Mouse (Mus musculus): ENCODE data around the gene Trmt5. TPM values are rescaled to one million over a fixed set of nuclear protein-coding genes. Genes with fewer than 3 reads are reported as not detected.

Gene Trmt5
- polyA plus RNA-seq, 1 experiment, result 2.3 TPM

GRCm38 (mm10) chr12:73325617-73326016 is 39.1 kb upstream of the Trmt5 start:
- WGBS, result 30% methylated on average over 4 of the region's 4 CpGs
- Histone ChIP-seq H3K4me3 (ENCODE audit: extremely low read depth, insufficient read depth, insufficient read length) (no peak overlapping the region), H3K36me3 (ENCODE audit: control insufficient read depth, insufficient read depth, low read length) (no peaks in the 10 kb centered on the region), H3K27me3 (ENCODE audit: control insufficient read depth, insufficient read depth, low read length) (no peaks in the 10 kb centered on the region), H3K27ac (ENCODE audit: insufficient read depth, low read length) (no peak overlapping the region), H3K4me1 (ENCODE audit: control insufficient read depth, insufficient read depth, insufficient read length) (no peaks in the 10 kb centered on the region)
- no peak for DNase-seq (ENCODE audit: low read depth in 1 of 2, low spot score in 2 of 2)
- TF ChIP-seq POLR2A (IDR thresholded peaks at IDR 0.05; ENCODE audit: low read depth, low read length) (no peak), CTCF (IDR thresholded peaks at IDR 0.05; ENCODE audit: extremely low read depth, insufficient read depth, insufficient read length, insufficient replicate concordance) (no peak)

DNA sequence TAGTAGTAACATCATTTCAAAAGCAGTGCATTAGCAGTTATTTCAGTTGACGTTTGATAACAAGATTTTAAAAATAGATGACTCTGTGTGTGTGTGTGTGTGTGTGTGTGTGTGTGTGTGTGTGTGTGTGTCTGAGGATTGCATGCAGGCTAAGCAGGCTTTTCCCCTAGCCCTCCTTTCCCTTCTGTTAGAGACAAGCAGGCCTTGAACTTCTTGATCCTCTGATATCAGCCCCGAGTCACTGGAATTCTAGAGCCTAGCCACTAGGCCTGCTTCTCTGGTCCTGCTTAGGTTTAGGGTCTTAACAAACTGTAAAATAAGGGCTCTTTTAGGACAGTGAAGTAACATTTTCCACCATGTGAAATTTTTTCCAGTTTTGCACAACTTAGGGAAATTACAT is 38.7 kb upstream of the Trmt5 start:
- 61% methylated on average over 2 of the region's 2 CpGs for WGBS
- Histone ChIP-seq H3K27ac (ENCODE audit: insufficient read depth, low read length) (no peak overlapping the region), H3K4me1 (ENCODE audit: control insufficient read depth, insufficient read depth, insufficient read length) (no peaks in the 10 kb centered on the region), H3K4me3 (ENCODE audit: extremely low read depth, insufficient read depth, insufficient read length) (no peak overlapping the region), H3K27me3 (ENCODE audit: control insufficient read depth, insufficient read depth, low read length) (no peaks in the 10 kb centered on the region), H3K36me3 (ENCODE audit: control insufficient read depth, insufficient read depth, low read length) (no peaks in the 10 kb centered on the region)
- TF ChIP-seq POLR2A (IDR thresholded peaks at IDR 0.05; ENCODE audit: low read depth, low read length) (no peak), CTCF (IDR thresholded peaks at IDR 0.05; ENCODE audit: extremely low read depth, insufficient read depth, insufficient read length, insufficient replicate concordance) (no peak)
- DNase-seq (ENCODE audit: low read depth in 1 of 2, low spot score in 2 of 2), result no peak

- Histone ChIP-seq H3K36me3 (ENCODE audit: control insufficient read depth, insufficient read depth, low read length) (no peaks in the 10 kb centered on the region), H3K4me1 (ENCODE audit: control insufficient read depth, insufficient read depth, insufficient read length) (no peaks in the 10 kb centered on the region), H3K4me3 (ENCODE audit: extremely low read depth, insufficient read depth, insufficient read length) (no peak overlapping the region), H3K27me3 (ENCODE audit: control insufficient read depth, insufficient read depth, low read length) (no peaks in the 10 kb centered on the region), H3K27ac (ENCODE audit: insufficient read depth, low read length) (no peak overlapping the region)
- WGBS, result 80% methylated on average over 1 of the region's 1 CpGs
- no peak for DNase-seq (ENCODE audit: low read depth in 1 of 2, low spot score in 2 of 2)
- no peak for TF ChIP-seq POLR2A (IDR thresholded peaks at IDR 0.05; ENCODE audit: low read depth, low read length)
- no peak for TF ChIP-seq CTCF (IDR thresholded peaks at IDR 0.05; ENCODE audit: extremely low read depth, insufficient read depth, insufficient read length, insufficient replicate concordance)
Observed at GRCm38 (mm10) chr12:73324742-73325141, 38.2 kb upstream of the Trmt5 start.

DNA sequence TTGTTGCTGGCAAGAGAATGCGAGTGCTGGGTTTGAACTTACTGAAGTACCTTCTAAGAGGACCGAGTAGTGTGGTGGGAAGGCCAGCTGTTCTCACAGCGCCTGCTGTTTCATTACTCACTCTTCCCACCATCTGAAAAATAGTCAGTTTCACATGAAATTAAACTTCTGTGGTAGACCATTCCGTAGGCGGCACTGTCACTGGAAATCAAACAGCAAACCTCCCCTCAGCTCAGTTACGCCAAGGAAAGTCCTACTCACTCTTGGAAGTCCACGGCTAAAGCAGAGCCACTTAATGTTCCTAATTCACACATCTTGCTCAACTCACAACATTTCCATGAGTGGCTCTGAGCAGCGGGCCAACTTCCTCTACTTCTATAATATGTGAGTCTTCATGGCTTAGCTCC is 37.7 kb upstream of the Trmt5 start:
- Histone ChIP-seq H3K4me1 (ENCODE audit: control insufficient read depth, insufficient read depth, insufficient read length) (no peaks in the 10 kb centered on the region), H3K27ac (ENCODE audit: insufficient read depth, low read length) (no peak overlapping the region), H3K36me3 (ENCODE audit: control insufficient read depth, insufficient read depth, low read length) (no peaks in the 10 kb centered on the region), H3K4me3 (ENCODE audit: extremely low read depth, insufficient read depth, insufficient read length) (no peak overlapping the region), H3K27me3 (ENCODE audit: control insufficient read depth, insufficient read depth, low read length) (no peaks in the 10 kb centered on the region)
- 80% methylated on average over 8 of the region's 8 CpGs for WGBS
- DNase-seq (ENCODE audit: low read depth in 1 of 2, low spot score in 2 of 2), result no peak
- TF ChIP-seq CTCF (IDR thresholded peaks at IDR 0.05; ENCODE audit: extremely low read depth, insufficient read depth, insufficient read length, insufficient replicate concordance) (no peak), POLR2A (IDR thresholded peaks at IDR 0.05; ENCODE audit: low read depth, low read length) (no peak)

DNA sequence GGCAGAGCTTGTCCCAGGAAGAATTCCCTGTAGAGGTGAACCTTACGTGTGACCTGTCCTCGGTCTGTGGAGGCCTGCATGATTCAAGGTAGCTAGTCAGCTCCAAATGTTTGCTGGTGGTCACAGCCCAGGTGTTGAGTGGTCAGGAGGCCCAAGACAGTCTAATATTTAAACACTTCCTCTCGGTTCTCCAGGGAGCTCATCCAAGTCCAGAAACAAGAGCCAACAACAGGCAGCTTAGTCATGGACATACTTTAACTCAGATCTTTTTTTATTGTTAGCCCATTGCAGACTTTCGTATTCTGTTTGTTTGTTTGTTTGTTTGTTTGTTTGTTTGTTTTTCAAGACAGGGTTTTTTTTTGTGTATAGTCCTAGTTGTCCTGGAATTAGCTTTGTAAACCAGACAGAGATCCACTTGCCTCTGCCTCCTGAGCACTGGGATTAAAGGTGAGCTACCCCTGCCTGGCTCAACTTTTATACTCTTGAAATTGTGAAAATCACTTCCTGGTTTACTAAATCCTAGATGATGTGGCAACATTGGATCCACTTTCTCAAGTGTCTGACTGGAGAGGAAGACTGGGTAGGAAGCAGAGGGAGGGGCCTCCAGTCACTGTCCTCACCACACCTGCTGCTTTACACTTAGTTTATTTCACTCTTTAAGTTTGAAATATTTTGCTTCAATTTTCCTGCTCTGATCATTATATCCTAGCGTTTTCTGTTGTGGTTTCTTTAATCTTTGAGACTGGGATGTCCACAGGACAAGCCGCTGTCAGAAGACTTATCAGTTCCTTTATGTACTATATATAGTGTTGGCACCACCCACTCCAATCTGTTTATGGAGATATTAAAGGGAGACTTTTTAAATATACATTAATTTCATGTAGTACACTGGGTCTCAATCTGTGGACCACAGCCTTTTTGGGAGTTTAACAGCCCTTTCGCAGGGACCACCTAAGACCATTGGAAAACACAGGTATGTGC is 31.5 kb upstream of the Trmt5 start:
- Histone ChIP-seq H3K27ac (ENCODE audit: insufficient read depth, low read length) (no peak overlapping the region), H3K36me3 (ENCODE audit: control insufficient read depth, insufficient read depth, low read length) (no peaks in the 10 kb centered on the region), H3K4me3 (ENCODE audit: extremely low read depth, insufficient read depth, insufficient read length) (no peak overlapping the region), H3K27me3 (ENCODE audit: control insufficient read depth, insufficient read depth, low read length) (no peaks in the 10 kb centered on the region), H3K4me1 (ENCODE audit: control insufficient read depth, insufficient read depth, insufficient read length) (no peaks in the 10 kb centered on the region)
- TF ChIP-seq POLR2A (IDR thresholded peaks at IDR 0.05; ENCODE audit: low read depth, low read length) (no peak), CTCF (IDR thresholded peaks at IDR 0.05; ENCODE audit: extremely low read depth, insufficient read depth, insufficient read length, insufficient replicate concordance) (no peak)
- no peak for DNase-seq (ENCODE audit: low read depth in 1 of 2, low spot score in 2 of 2)
- WGBS, result 83% methylated on average over 7 of the region's 7 CpGs

DNA sequence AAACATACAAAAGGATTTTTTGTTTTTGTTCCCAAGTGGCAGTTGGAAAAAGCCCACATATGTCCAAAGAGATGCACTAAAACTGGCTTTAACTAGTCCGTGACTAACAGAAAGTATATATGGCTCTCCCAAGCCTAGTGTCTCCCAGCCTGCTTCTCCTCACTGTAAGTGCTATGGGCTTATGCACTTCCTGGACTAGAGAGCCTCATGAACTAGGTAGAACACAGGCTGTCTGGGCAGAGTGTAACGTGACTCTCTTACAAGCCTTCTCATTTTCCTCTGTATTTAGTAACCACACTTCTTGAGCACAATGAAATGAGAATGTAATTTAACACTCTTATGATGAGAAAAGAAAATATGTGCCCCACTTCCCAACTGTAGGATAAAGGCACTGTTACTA is 22.2 kb upstream of the Trmt5 start:
- WGBS, result 89% methylated on average over 2 of the region's 2 CpGs
- no peak for DNase-seq (ENCODE audit: low read depth in 1 of 2, low spot score in 2 of 2)
- H3K36me3 ChIP-seq (ENCODE audit: control insufficient read depth, insufficient read depth, low read length), result no peaks in the 10 kb centered on the region
- H3K27me3 ChIP-seq (ENCODE audit: control insufficient read depth, insufficient read depth, low read length), result no peaks in the 10 kb centered on the region
- H3K27ac ChIP-seq (ENCODE audit: insufficient read depth, low read length), result no peak overlapping the region
- no peaks in the 10 kb centered on the region for H3K4me1 ChIP-seq (ENCODE audit: control insufficient read depth, insufficient read depth, insufficient read length)
- H3K4me3 ChIP-seq (ENCODE audit: extremely low read depth, insufficient read depth, insufficient read length), result no peak overlapping the region
- no peak for TF ChIP-seq CTCF (IDR thresholded peaks at IDR 0.05; ENCODE audit: extremely low read depth, insufficient read depth, insufficient read length, insufficient replicate concordance)
- no peak for TF ChIP-seq POLR2A (IDR thresholded peaks at IDR 0.05; ENCODE audit: low read depth, low read length)

DNA sequence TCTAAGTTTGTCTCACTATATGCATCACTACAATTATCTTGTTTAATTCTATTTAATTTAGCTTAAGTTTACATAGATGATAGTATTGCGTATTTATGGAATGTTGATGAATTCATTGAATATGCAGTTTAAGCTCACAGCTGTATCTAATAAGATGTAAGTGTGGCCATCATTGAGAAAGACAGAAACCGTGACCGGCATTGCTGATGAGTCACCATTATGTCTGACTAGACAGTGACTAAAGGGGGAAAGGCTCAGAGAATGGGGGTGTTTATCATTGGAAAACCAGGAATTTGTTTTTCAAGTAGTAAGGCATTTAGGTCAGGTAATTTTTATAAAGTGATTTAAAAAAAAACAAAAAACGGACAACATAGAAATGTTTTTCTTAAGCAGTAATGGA is 21.2 kb upstream of the Trmt5 start:
- H3K27ac ChIP-seq (ENCODE audit: insufficient read depth, low read length), result no peak overlapping the region
- H3K36me3 ChIP-seq (ENCODE audit: control insufficient read depth, insufficient read depth, low read length), result no peaks in the 10 kb centered on the region
- H3K27me3 ChIP-seq (ENCODE audit: control insufficient read depth, insufficient read depth, low read length), result no peaks in the 10 kb centered on the region
- no peak overlapping the region for H3K4me3 ChIP-seq (ENCODE audit: extremely low read depth, insufficient read depth, insufficient read length)
- 94% methylated on average over 4 of the region's 4 CpGs for WGBS
- DNase-seq (ENCODE audit: low read depth in 1 of 2, low spot score in 2 of 2), result no peak
- no peaks in the 10 kb centered on the region for H3K4me1 ChIP-seq (ENCODE audit: control insufficient read depth, insufficient read depth, insufficient read length)
- TF ChIP-seq POLR2A (IDR thresholded peaks at IDR 0.05; ENCODE audit: low read depth, low read length) (no peak), CTCF (IDR thresholded peaks at IDR 0.05; ENCODE audit: extremely low read depth, insufficient read depth, insufficient read length, insufficient replicate concordance) (no peak)

Data from spleen, adult 2 months (tissue).